Mouse (Mus musculus) forebrain, embryonic 13.5 days (tissue): ENCODE measurements around the gene Pfn3. TPM values are rescaled to one million over a fixed set of nuclear protein-coding genes. Genes with fewer than 3 reads are reported as not detected.

ENCODE experiments used
- ATAC-seq: fragments of 200-750 bp; cut with Nextera tagmentation; 2 replicates; pipeline ENCODE4 v1.8.0; 2017
- H3K27ac ChIP-seq: fragments of 300-500 bp; sonication (generic); 2 replicates; pipeline ENCODE4 v1.5.1; 2015; ENCODE audit warnings: inconsistent platforms, mild to moderate bottlenecking, moderate library complexity
- H3K27me3 ChIP-seq: fragments of 300-500 bp; sonication (generic); 2 replicates; pipeline ENCODE4 v1.6.1; 2015; ENCODE audit warnings: mild to moderate bottlenecking, inconsistent platforms
- H3K36me3 ChIP-seq: fragments of 300-500 bp; sonication (generic); 2 replicates; pipeline ENCODE4 v1.6.1; 2015; ENCODE audit warnings: mild to moderate bottlenecking, inconsistent platforms; ENCODE audit not compliant: poor library complexity, severe bottlenecking
- H3K4me1 ChIP-seq: fragments of 300-500 bp; sonication (generic); 2 replicates; pipeline ENCODE4 v1.6.1; 2015; ENCODE audit warnings: inconsistent platforms
- H3K4me2 ChIP-seq: fragments of 300-500 bp; sonication (generic); 2 replicates; pipeline ENCODE4 v1.6.1; 2015; ENCODE audit warnings: inconsistent platforms, mild to moderate bottlenecking, moderate library complexity
- H3K4me3 ChIP-seq: fragments of 300-500 bp; sonication (generic); 2 replicates; pipeline ENCODE4 v1.5.1; 2015; ENCODE audit warnings: mild to moderate bottlenecking, inconsistent platforms
- H3K9ac ChIP-seq: fragments of 300-500 bp; sonication (generic); 2 replicates; pipeline ENCODE4 v1.6.1; 2015; ENCODE audit warnings: mild to moderate bottlenecking, inconsistent platforms
- H3K9me3 ChIP-seq: fragments of 300-500 bp; sonication (generic); replicated peaks from 2 replicates; pipeline ENCODE4 v1.6.1; 2016; ENCODE audit warnings: inconsistent platforms
- WGBS: fragments of 180-500 bp; shearing (Covaris S2); methylation state at CpG from one replicate; pipeline ENCODE4 v1.1.7; 2015; 5-methylcytosine and 5-hydroxymethylcytosine counted together
- polyA plus RNA-seq: library from polyadenylated mRNA; unstranded; fragments of >200 nt; fragmentation: Nextera tagmentation; extraction: Ambion mirVana; gene quantifications from 2 replicates; pipeline ENCODE4 v1.2.1, GENCODE M21; 2015

The Pfn3 gene
- polyA plus RNA-seq, 1 experiment from 2014 or later: not detected

GRCm38 (mm10) chr13:55404853-55405782 lies 9.9 kb downstream of the Pfn3 start:
- Histone ChIP-seq H3K9ac (peak overlapping the region; percentile 53), H3K9me3 (no peaks in the 10 kb centered on the region), H3K36me3 (no peaks in the 10 kb centered on the region), H3K4me3 (no peak overlapping the region), H3K4me2 (0 out of 2 replicates have a peak overlapping the region, but pooled peaks have one; percentile 24), H3K4me1 (peaks cover 24% of the 10 kb centered on the region), H3K27me3 (no peaks in the 10 kb centered on the region), H3K27ac (peak overlapping the region; percentile 74)
- ATAC-seq: peak; percentile 93
- WGBS: 17% methylated on average over 11 of the region's 11 CpGs

- no peaks in the 10 kb centered on the region for H3K27me3 ChIP-seq
- no peak overlapping the region for H3K9ac ChIP-seq
- no peaks in the 10 kb centered on the region for H3K9me3 ChIP-seq
- H3K4me1 ChIP-seq: peaks cover 24% of the 10 kb centered on the region
- no peak overlapping the region for H3K4me3 ChIP-seq
- no peak overlapping the region for H3K27ac ChIP-seq
- WGBS: 44% methylated on average over 15 of the region's 15 CpGs
- peak overlapping the region; percentile 16; the same call in 1 of the 2 replicates for H3K4me2 ChIP-seq
- H3K36me3 ChIP-seq: no peaks in the 10 kb centered on the region
- ATAC-seq: no peak
These were observed 10.8 kb downstream of the Pfn3 start for GRCm38 (mm10) chr13:55403935-55404852.

GRCm38 (mm10) chr13:55403266-55403665 lies 11.8 kb downstream of the Pfn3 start:
- Histone ChIP-seq H3K4me1 (peaks cover 24% of the 10 kb centered on the region), H3K36me3 (no peaks in the 10 kb centered on the region), H3K4me2 (no peak overlapping the region), H3K9me3 (no peaks in the 10 kb centered on the region), H3K27ac (no peak overlapping the region), H3K4me3 (no peak overlapping the region), H3K27me3 (0 out of 2 replicates have a peak, but pooled peaks cover under 1% of the 10 kb centered on the region), H3K9ac (no peak overlapping the region)
- 71% methylated on average over 7 of the region's 7 CpGs for WGBS
- no peak for ATAC-seq

GRCm38 (mm10) chr13:55400039-55400346 lies 15.0 kb downstream of the Pfn3 start:
- WGBS: 83% methylated on average over 1 of the region's 1 CpGs
- no peak overlapping the region for H3K27ac ChIP-seq
- no peaks in the 10 kb centered on the region for H3K36me3 ChIP-seq
- ATAC-seq: no peak
- H3K9me3 ChIP-seq: no peaks in the 10 kb centered on the region
- no peak overlapping the region for H3K4me3 ChIP-seq
- H3K4me1 ChIP-seq: peaks cover 17% of the 10 kb centered on the region
- peaks cover 7% of the 10 kb centered on the region; the same call in 1 of the 2 replicates for H3K27me3 ChIP-seq
- H3K4me2 ChIP-seq: no peak overlapping the region
- no peak overlapping the region for H3K9ac ChIP-seq

- no peaks in the 10 kb centered on the region for H3K36me3 ChIP-seq
- ATAC-seq: no peak
- H3K4me1 ChIP-seq: peaks cover 14% of the 10 kb centered on the region
- peaks cover 7% of the 10 kb centered on the region; the same call in 1 of the 2 replicates for H3K27me3 ChIP-seq
- H3K27ac ChIP-seq: no peak overlapping the region
- 64% methylated on average over 5 of the region's 5 CpGs for WGBS
- H3K9ac ChIP-seq: no peak overlapping the region
- no peak overlapping the region for H3K4me3 ChIP-seq
- H3K9me3 ChIP-seq: no peaks in the 10 kb centered on the region
- no peak overlapping the region for H3K4me2 ChIP-seq
These were observed 15.6 kb downstream of the Pfn3 start for GRCm38 (mm10) chr13:55399300-55400038.

- no peak for ATAC-seq
- Histone ChIP-seq H3K9me3 (no peaks in the 10 kb centered on the region), H3K36me3 (no peaks in the 10 kb centered on the region), H3K4me2 (no peak within 1 kb of the TSS), H3K4me1 (no peaks in the 10 kb centered on the region), H3K4me3 (no peak within 1 kb of the TSS), H3K9ac (no peak within 1 kb of the TSS), H3K27ac (no peak within 1 kb of the TSS), H3K27me3 (peaks cover 7% of the 10 kb centered on the region; the same call in 1 of the 2 replicates)
- WGBS: 97% methylated on average over 1 of the region's 1 CpGs
These were observed 16.9 kb downstream of the Pfn3 start, which contains the start of gene Slc34a1 for GRCm38 (mm10) chr13:55398088-55398487. Slc34a1 (plus strand) TSS chr13:55398187.

GRCm38 (mm10) chr13:55392933-55393332 lies 22.1 kb downstream of the Pfn3 start:
- Histone ChIP-seq H3K9me3 (no peaks in the 10 kb centered on the region), H3K4me2 (no peak overlapping the region), H3K27me3 (peaks cover 4% of the 10 kb centered on the region; the same call in 1 of the 2 replicates), H3K4me3 (no peak overlapping the region), H3K27ac (no peak overlapping the region), H3K4me1 (no peaks in the 10 kb centered on the region), H3K36me3 (no peaks in the 10 kb centered on the region), H3K9ac (no peak overlapping the region)
- 67% methylated on average over 4 of the region's 4 CpGs for WGBS
- no peak for ATAC-seq

- H3K4me1 ChIP-seq: no peaks in the 10 kb centered on the region
- no peaks in the 10 kb centered on the region for H3K36me3 ChIP-seq
- no peak overlapping the region for H3K4me2 ChIP-seq
- no peak for ATAC-seq
- H3K9me3 ChIP-seq: no peaks in the 10 kb centered on the region
- no peak overlapping the region for H3K4me3 ChIP-seq
- H3K27me3 ChIP-seq: peaks cover 4% of the 10 kb centered on the region; the same call in 1 of the 2 replicates
- no peak overlapping the region for H3K9ac ChIP-seq
- 100% methylated on average over 1 of the region's 1 CpGs for WGBS
- no peak overlapping the region for H3K27ac ChIP-seq
These were observed 23.4 kb downstream of the Pfn3 start for GRCm38 (mm10) chr13:55391626-55392029.

GRCm38 (mm10) chr13:55390644-55391043 lies 24.4 kb downstream of the Pfn3 start:
- no peaks in the 10 kb centered on the region for H3K36me3 ChIP-seq
- H3K4me1 ChIP-seq: no peaks in the 10 kb centered on the region
- no peak for ATAC-seq
- no peak overlapping the region for H3K9ac ChIP-seq
- 81% methylated on average over 3 of the region's 3 CpGs for WGBS
- H3K9me3 ChIP-seq: no peaks in the 10 kb centered on the region
- H3K4me2 ChIP-seq: no peak overlapping the region
- H3K27me3 ChIP-seq: no peaks in the 10 kb centered on the region
- H3K4me3 ChIP-seq: no peak overlapping the region
- H3K27ac ChIP-seq: no peak overlapping the region

GRCm38 (mm10) chr13:55381790-55382189 lies 33.2 kb downstream of the Pfn3 start:
- H3K4me2 ChIP-seq: no peak overlapping the region
- no peak overlapping the region for H3K27ac ChIP-seq
- no peak for ATAC-seq
- no peaks in the 10 kb centered on the region for H3K9me3 ChIP-seq
- no peak overlapping the region for H3K4me3 ChIP-seq
- H3K4me1 ChIP-seq: 0 out of 2 replicates have a peak, but pooled peaks cover 4% of the 10 kb centered on the region
- H3K36me3 ChIP-seq: no peaks in the 10 kb centered on the region
- no peak overlapping the region for H3K9ac ChIP-seq
- peaks cover 60% of the 10 kb centered on the region for H3K27me3 ChIP-seq
- 79% methylated on average over 4 of the region's 4 CpGs for WGBS

GRCm38 (mm10) chr13:55378907-55379580 lies 36.0 kb downstream of the Pfn3 start:
- Histone ChIP-seq H3K9me3 (no peaks in the 10 kb centered on the region), H3K27ac (no peak overlapping the region), H3K4me2 (no peak overlapping the region), H3K36me3 (no peaks in the 10 kb centered on the region), H3K9ac (no peak overlapping the region), H3K27me3 (peaks cover 78% of the 10 kb centered on the region), H3K4me3 (no peak overlapping the region), H3K4me1 (0 out of 2 replicates have a peak, but pooled peaks cover 4% of the 10 kb centered on the region)
- ATAC-seq: no peak
- WGBS: 5% methylated on average over 32 of the region's 32 CpGs
